Mouse (Mus musculus) granulocyte monocyte progenitor cell, adult 5-6 weeks (primary cell): ENCODE measurements around the gene Phldb2. TPM values are rescaled to one million over a fixed set of nuclear protein-coding genes. Genes with fewer than 3 reads are reported as not detected.

Experiments used
- ATAC-seq: replicated peaks from 2 replicates; pipeline ENCODE4 v1.8.0; 2016; ENCODE audit warnings: mild to moderate bottlenecking, moderate TSS enrichment, inconsistent platforms; ENCODE audit not compliant: poor library complexity, severe bottlenecking
- total RNA-seq, 2 experiments: library from RNA; stranded (forward) in 1 of 2; stranded (reverse) in 1 of 2; fragments of 200-712, 200-1000 nt in 1 of 2; fragments of >200 nt in 1 of 2; fragmentation: Nextera tagmentation in 1 of 2; gene quantifications; 2 replicates each; pipeline ENCODE4 v1.2.3; 2014 to 2017

Gene Phldb2
- total RNA-seq (2014; fragmentation: Nextera tagmentation) (1.4 and 9.0 TPM in 2 replicates), total RNA-seq (2017) (3.1 and 4.3 TPM in 2 replicates)

DNA sequence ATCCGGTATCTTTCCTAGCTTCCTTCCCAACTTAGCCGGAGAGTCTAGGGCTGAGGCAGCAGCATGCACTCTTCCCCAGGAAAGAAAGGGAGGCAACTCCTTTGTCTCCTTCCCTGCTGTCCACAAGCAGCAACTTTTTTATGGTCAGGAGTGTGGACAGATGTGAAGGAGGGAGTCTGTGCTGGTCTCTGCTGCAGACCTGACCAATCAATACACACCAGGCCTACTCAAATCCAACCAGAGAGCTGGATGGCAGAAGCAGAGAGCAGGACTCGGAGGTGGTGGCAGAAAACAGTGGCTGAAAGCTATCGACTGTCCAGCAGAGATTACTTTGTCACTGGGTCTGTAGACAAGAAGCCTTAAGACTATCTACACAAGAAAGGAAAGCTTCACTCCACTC is at the start of gene Phldb2:
Gene Phldb2, minus strand, starts transcription at position 205 of the 400 bp plus-strand sequence.
- ATAC-seq = no peak

DNA sequence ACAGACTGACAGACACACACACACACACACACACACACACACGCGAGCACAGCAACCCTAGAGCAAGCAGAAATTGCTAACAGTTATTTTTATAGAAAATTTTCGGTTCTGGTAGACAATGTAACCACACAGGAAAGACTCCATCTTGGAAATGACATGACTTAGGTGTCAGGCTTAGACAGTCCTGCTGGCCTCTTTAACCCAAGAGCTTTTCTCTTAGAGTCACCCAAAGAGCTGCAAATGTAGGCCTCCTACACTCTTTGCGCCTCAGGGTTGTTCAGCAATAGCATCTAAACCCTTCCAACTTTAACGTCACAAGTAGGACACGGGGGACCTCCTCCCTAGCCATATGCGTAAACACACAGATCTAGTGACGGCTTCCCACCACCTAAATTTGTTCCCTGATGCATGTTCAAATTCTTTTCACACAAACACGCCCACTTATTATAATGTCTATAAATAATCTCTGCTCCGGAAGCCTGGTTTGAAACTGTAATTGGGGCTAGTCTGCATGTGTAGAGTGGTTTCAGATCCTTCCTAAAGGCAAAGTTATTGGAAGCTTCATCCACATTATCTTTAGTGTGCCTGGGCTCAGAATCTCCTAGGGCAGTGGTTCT is 48.3 kb upstream of the Phldb2 start:
- peak; percentile 65 for ATAC-seq

DNA sequence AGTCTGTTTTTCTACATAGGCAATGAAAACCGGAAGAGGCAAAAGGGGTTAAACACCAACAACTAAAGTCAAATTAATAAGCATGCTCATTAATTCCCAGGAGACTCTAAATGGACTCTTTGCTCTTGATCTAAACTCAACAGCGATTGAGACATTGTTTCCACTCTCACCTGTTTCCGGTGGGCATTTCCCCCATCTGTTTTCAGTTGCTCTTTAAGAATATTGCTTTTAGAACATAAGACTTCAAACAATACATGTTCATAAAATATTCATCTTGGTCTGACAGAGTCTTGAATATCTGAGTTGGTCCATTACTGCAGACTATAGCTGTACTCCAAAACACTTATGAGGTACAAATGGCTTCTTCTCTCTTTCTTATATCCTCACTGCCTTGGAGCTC is 47.6 kb upstream of the Phldb2 start:
- no peak for ATAC-seq

DNA sequence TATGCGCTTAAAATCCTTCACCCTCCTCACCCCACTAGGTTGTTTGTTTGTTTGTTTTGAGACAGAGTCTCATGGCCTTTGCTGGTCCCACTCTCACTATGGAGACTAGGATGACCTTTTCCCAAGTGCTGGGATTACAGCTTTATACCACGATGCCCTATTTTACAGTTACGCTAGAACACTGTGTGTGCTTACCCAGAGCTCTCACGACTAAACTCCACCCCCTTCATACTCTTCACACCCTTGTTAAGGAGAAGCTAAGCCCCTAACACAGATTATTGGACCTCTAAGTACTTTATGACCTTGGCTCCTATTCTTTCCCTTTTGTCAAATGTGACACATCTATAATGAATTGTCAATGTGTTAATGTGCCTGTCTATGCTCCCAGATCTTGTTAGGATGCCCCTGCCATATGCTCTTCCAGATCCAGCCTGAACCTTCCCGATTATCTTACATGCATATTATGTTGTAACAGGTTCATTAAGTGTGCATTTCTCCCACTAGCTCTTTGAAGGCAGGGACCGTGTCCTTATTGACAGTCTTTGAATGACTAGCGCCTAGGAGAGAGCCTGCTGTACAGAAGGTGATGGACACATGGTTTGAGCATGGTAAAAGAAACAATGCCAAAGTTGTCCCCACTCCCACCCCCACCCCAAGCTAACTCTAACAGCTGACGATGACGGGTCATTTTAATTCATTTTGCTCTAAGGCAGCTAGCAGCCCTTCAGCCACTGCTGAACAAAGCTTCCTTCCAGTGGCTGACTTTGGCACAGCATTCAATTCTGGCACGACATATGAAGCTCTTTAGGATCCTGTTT is 46.2 kb upstream of the Phldb2 start:
- no peak for ATAC-seq

DNA sequence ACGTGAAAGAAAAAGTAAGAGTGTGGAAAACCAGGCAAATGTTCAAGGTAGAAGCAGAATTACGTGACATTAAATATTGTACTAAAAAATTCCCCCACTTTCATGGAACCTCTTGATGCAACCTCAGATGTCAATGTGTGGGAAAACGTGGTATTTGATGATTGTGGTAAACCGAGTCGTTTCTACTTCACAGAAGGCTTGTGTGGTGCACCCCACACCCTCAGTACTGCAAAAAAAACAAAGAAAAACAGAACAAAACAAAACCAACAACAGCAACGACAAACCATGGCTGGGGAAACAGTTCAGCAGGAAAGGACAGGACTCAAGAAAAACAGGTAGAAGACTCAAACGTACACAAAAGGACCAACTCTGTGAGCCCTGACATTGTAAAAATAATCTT is 44.8 kb upstream of the Phldb2 start:
- no peak for ATAC-seq

DNA sequence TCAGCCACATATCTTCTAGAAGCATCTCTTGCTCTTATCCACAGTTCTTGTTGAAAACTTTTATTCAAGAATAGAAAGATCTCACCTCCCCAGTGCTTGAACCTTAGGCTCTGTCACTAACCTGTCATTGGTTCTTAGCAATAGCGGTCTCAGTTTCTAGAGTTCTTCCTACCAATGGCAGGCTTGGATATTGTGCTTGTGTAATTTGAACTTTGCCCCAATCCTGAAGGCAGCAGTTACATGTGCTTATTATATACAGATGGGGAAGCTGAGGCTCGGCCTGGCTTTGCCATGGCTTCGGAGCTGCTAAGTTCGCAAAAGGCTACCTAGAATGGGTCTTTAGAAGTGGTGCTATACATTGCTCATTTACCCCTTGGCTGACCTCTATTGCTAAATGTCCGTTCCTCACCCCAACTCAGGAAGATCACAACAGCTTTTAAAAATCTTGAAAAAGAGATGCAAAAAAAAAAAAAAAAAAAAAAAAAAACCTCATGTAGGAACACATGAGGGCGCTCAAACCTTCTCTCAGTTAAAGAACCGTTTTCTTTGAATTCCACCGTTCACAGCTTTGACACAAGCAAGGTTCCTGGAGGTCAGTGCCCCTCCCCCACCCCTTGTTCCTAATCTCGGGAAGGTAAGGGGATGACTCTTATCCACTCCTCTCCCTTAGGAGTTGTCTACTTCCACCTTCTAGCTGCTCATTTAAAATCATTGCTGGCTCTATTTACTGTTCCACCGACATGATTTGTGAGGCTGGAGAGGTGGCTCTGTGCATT is 37.7 kb upstream of the Phldb2 start:
- no peak; the same call in 1 of the 2 replicates for ATAC-seq

DNA sequence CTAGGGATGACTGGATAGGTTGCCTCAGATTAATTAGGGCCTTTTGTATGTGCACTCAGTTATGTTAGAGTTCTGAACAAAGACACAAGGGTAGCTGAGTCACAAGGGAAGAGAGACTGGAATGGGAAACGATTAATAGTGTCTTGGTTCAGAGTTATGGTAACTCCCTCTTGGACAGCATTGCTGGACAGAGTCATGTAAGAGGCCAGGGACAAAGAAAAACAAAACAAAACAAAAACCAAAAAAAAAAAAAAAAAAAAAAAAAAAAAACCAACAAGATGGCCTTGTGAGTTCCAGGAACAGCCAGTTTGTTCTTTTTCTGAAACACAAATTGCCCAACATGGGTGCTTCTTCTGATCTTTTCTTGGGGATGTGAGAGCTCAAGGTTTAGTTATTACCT is 32.8 kb upstream of the Phldb2 start:
- no peak for ATAC-seq

DNA sequence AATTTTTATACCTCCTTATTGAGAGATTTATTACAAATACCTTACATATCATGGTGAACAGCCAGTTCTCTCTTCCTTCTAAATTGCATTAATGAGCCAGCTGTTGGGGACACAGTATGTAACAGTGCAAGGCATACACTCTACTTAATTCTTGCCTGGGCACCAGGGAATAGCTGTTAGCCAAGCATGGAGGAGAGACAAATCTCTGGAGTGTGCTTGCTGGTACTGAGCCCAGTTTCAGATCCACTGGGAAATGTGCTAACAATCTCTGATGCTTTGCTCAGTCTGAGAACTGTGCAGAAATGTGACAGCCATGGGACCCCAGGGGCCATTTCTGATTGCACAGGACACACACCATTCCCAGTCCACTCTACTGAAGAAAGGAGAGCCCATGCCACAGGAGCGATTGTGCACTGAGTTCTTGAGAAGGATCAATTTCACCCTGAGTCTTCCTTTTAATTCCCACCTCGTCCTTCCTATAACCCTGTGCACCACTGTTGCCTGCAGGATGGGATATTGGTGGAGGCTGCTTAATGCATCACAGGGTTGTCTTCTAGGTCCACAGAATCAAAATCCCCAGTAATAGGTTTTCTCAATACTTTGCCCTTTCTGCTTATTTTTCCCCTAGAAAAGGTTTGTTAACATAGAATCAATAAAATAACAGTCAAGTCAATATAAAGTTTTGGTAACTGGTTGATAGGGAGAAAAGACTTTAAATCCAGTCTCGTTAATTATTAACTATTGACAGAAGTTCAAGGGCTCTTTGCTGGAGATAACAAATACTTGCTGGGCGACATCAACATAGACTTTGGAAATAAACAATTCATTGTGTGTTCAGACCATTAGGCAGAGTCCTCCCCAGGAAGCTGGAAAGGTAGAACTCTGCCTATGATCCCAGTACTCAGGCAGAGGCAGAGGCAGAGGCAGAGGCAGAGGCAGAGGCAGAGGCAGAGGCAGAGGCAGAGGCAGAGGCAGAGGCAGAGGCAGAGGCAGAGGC is 31.5 kb upstream of the Phldb2 start:
- ATAC-seq = no peak

DNA sequence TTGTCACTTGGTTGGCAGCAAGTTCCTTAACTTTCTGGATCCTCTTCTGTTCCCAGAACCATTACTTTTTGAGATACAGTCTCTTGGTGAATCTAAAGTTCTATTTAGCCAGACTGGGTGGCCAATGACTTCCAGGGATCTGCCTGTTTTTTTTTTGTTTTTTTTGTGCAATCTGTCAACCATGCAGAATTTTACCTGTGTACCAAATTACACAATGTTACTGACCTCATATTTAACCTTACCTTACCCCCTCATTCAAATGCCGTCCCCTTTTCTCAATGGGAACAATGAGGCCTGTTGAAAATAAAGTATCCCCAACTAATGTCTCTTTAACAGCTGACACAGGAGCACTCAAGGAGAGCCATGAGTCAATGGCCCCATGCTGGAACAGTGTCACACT is 22.9 kb upstream of the Phldb2 start:
- ATAC-seq = no peak

DNA sequence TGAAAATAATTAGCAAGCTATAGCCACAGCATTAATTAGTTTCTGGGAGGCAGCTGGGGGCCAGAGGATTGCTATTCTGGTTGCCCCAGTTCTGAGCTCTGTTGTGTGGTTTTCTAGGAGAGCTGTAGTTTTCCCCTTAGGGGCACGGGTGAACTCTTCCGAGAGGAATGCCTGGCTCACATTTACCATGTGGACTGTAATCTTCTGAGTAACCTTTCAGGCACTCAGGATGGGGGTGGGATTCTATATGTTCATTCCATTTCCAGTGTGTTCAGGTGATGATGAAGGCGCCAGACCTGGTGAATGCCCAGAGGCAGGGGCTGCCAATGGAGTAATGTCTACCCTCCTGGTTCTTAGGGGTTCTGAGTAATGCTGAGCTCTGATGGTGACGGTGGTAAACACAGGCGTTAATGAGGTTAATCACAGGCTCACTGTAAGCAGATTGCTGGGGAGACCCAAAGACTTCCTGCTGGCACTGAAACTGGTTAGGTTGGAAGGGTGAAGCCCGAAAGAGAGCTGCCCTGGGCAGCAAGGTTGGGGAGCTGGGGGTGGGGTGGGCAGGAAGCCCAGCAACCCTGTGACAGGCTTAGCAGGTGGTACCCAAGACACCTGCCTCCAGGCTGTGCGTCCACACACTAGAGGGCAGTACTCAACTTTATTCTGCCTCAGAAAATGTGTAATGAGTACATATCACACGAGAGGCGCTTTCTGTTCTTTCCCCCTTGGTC is 20.7 kb upstream of the Phldb2 start:
- ATAC-seq = no peak

DNA sequence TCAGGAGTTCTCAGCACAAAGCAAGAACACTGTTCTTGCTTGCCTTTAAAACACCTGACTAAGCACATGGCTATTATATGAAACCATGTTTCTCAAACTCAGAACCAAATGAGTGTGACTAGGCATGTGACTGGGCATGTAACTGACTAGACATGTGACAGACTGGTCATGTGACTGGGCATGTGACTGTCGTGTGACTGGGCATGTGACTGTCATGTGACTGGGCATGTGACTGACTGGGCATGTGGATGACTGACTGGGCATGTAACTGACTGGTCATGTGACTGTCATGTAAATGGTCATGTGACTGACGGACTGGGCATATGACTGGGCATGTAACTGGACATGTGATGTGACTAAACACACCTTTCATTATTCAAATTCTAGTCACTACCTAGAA is 16.8 kb upstream of the Phldb2 start:
- ATAC-seq = no peak

DNA sequence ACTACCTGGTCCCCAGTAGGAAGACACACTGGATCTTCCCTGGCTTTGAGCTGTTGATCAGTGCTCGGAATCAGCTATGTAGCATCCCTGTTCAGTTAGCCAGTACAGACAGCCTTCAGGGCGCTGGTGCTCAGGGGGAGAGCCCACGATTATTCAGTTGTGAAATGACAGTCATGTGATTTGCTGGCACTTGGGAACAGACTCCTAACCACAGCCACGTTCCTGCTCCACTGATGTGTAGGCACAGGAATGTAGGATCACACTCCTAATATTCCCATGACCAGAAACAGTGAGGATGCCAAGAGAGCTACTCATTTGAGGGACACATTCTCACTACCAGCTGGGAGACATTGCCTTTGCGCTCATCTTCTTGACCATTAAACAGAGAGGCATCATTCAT is 15.3 kb upstream of the Phldb2 start:
- no peak for ATAC-seq

DNA sequence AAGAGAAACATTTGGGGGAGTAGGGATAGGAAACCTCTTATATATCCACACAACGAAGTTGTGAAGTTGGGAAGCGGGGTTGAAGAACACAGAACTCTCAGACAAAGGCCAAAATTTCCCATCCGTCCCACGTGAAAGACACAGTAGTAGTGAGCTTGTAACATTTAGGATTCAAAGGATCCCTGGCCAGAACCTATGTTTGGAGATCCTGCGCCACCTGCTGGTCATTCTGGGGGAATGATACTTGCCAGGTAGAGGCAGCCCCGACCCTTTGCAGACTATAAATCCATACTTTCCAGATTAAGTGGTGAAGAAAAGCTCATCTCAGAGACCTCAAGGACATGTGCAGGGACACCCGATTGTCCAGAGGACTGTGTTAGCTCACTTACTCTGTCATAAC is 14.1 kb upstream of the Phldb2 start:
- ATAC-seq = peak; percentile 82

DNA sequence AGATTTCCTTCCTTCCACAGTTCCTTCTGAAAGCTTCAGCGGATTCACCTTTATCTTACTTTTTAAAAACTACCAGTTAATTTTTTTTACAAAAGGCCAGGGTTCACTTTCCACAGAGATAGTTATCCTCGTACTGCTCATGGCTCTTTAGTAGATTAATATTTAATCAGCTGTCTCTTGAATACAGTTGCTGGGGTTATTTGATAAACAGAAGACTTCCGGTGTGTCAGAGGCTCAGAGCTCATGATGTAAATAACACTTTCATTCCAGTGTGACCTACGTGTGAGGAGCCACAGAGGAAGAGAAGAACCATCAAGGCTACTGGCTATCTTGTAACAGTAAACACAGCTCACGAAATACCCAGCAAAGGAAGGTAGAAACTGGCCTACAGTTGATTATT is 13.2 kb upstream of the Phldb2 start:
- ATAC-seq = no peak

DNA sequence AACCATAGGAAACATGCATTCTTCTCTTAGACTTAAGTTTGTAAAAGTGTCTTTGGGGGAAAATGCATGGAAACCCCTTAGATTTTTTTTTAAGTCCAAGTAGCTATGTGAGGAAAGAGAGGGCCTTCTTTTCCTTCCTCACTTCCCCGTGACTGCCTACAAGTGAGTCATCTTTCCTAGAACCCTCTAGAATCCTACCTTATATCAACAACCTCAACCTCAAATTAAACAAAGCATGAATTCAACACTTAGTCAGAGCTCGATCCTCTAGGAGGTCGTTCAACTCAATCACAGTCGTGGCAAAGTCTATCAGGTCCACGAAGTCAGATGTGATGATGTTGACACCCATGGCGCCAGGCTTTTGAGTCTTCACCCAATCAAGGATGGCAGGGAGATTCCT is 11.4 kb upstream of the Phldb2 start:
- ATAC-seq = no peak

DNA sequence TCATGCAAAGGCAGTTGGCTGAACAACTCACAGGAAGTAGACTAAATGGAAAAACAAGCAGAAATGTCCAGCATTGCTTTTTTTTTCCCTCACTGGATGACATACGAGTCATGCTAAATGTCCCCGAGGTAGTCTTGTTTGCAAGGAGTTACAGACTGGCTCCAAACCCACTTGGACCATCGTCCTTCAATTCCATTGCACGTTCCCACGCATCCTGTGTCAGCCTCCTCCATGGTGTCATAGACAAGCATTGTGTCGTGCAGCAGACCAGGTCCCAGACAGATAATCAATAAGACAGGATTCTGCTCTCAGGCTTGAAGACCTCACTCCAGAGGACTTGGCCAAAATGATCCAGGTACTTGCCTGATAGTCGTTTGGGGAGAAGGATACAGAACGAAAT is 10.4 kb upstream of the Phldb2 start:
- ATAC-seq = no peak

DNA sequence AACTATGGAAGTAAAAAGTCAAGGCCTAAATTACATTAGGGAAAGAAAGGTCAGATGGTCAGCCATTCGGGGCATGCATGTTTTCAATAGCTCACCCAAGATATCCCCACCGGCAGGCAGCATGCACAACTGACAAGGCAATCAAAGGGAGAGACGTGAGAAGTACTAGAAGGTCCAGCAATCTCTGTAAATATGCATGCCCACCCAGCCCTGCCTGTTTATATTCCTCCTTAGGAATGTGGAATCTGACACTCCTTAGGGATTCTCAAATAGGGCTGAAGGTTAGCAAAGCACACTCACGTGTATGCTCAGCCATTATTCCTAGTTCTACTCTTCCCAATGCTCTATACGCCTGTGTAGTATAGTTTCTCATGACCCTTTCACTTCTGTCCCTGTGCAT is 9.7 kb upstream of the Phldb2 start:
- no peak for ATAC-seq

DNA sequence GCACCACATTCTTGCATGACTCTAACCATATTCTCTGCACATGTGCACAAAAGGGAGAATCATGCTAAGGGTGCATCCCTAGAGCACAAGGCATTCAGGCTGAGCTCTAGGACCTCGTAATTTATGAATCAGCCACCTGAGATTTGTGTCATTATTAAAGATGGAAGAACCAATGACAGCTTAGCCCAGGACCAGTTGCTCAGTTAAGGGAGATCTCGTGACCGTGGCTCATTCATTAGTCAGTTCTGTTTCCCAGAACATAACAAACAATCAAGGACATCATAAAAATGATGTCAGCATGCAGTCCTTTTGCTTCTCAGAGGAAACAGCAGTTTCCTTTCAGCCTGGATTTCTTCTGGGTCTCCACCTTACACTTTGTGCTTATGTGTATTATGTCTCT is 7.6 kb upstream of the Phldb2 start:
- ATAC-seq = no peak

DNA sequence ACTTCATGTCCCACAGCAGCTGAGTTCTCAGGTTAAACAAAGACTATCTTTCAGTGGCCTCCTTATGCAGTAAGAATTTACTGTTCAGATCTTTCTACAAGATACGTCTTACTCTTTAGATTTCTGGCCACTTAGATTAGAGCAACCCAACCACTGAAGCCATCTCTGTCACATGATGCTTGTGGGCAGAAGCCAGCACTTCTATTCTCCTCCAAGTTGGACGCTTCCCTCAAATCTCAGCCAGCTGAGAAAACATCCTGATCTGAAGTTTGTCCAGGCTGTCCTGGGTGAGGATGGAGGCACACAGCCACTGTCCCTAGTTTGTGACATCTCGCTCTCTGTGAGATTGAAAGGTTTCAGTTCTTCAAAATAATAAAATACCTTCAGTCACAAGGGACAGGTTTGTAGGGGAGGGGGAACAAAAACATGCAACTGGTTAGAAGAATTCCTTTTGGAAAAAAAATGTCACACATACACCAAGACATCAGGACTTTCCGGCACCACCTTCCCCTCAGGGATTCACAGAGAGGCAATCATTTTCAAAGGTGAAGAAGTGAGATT is 3.1 kb upstream of the Phldb2 start:
- ATAC-seq = no peak
